Mouse (Mus musculus) liver, postnatal 0 days (tissue): Measurements from ENCODE around the gene Cks1b.

ENCODE experiments used
- CTCF ChIP-seq: sonication (generic); IDR thresholded peaks from 2 replicates; pipeline ENCODE4 v1.5.1; 2016; ENCODE audit warnings: antibody characterized with exemption, low read depth
- EP300 ChIP-seq: IDR thresholded peaks from 2 replicates; pipeline ENCODE4 v1.6.1; 2016; ENCODE audit warnings: antibody characterized with exemption, low read depth, mild to moderate bottlenecking

- TF ChIP-seq CTCF (no peak), EP300 (peak; percentile 83)
These were observed 7.7 kb upstream of the Cks1b start for GRCm38 (mm10) chr3:89425876-89426275.
